Mouse (Mus musculus) hindbrain, embryonic 11.5 days (tissue): ENCODE measurements around the gene Dohh. TPM values are rescaled to one million over a fixed set of nuclear protein-coding genes. Genes with fewer than 3 reads are reported as not detected.

Experiments
- ATAC-seq: fragments of 200-750 bp; cut with Nextera tagmentation; 2 replicates; pipeline ENCODE4 v1.8.0; 2017; ENCODE audit warnings: mild to moderate bottlenecking, moderate TSS enrichment, moderate library complexity; ENCODE audit not compliant: low FRiP score
- DNase-seq: peaks from one replicate; pipeline ENCODE4 v3.0.0-alpha.2; 2015; ENCODE audit warnings: low spot score
- H3K27ac ChIP-seq: fragments of 300-500 bp; sonication (generic); 2 replicates; pipeline ENCODE4 v1.5.1; 2014; ENCODE audit warnings: mild to moderate bottlenecking, low read depth, low read length
- H3K27me3 ChIP-seq: fragments of 300-500 bp; sonication (generic); 2 replicates; pipeline ENCODE4 v1.6.1; 2014; ENCODE audit warnings: mild to moderate bottlenecking, low read length, moderate library complexity, mixed read lengths; ENCODE audit not compliant: control insufficient read depth, insufficient read depth
- H3K36me3 ChIP-seq: fragments of 300-500 bp; sonication (generic); 2 replicates; pipeline ENCODE4 v1.6.1; 2014; ENCODE audit warnings: mild to moderate bottlenecking, low read length, moderate library complexity, mixed read lengths; ENCODE audit not compliant: control insufficient read depth, insufficient read depth
- H3K4me1 ChIP-seq: fragments of 300-500 bp; sonication (generic); replicated peaks from 2 replicates; pipeline ENCODE4 v1.6.1; 2014; ENCODE audit warnings: low read length, mixed read lengths; ENCODE audit not compliant: control insufficient read depth, insufficient read depth
- H3K4me2 ChIP-seq: fragments of 300-500 bp; sonication (generic); replicated peaks from 2 replicates; pipeline ENCODE4 v1.6.1; 2014; ENCODE audit warnings: mild to moderate bottlenecking, low read depth, low read length
- H3K4me3 ChIP-seq: fragments of 300-500 bp; sonication (generic); 2 replicates; pipeline ENCODE4 v1.5.1; 2014; ENCODE audit warnings: low read depth, low read length
- H3K9ac ChIP-seq: fragments of 300-500 bp; sonication (generic); 2 replicates; pipeline ENCODE4 v1.6.1; 2014; ENCODE audit warnings: low read depth, low read length
- H3K9me3 ChIP-seq: fragments of 300-500 bp; sonication (generic); 2 replicates; pipeline ENCODE4 v1.6.1; 2016; ENCODE audit warnings: low read length; ENCODE audit not compliant: control insufficient read depth
- WGBS: fragments of 180-500 bp; shearing (Covaris S2); extraction: QIAGEN DNeasy Blood & Tissue Kit; methylation state at CpG from one replicate; pipeline ENCODE4 v1.1.7; 2014; 5-methylcytosine and 5-hydroxymethylcytosine counted together
- polyA plus RNA-seq: library from polyadenylated mRNA; unstranded; fragments of >200 nt; fragmentation: Nextera tagmentation; extraction: Ambion mirVana; gene quantifications from 2 replicates; pipeline ENCODE4 v1.2.1, GENCODE M21; 2014

Gene Dohh
- polyA plus RNA-seq, 1 experiment from 2014 or later = 44.8 TPM

DNA sequence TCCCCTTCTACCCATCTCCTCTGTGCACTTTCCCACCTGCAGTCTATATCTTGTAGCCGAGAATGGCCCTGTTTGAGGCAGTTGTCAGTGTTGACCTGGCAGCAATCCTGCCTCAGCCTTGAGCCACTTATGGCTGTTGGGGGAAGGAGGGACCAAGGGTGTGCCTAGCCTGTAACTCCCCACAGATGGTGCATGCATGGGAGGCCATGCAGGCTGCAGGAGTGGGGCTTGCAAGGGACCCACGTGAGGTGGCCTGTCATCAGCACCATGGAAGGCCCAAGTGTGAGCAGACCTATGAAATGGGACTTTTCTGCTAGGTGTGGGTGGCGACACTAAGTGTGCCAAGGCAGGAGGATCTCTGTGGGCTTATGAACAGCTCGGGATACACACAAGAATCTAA, 19.2 kb upstream of the Dohh start:
- H3K9me3 ChIP-seq = no peaks in the 10 kb centered on the region
- 0 out of 2 replicates have a peak overlapping the region, but pooled peaks have one; percentile 3 for H3K4me2 ChIP-seq
- H3K27me3 ChIP-seq = peaks cover 19% of the 10 kb centered on the region
- H3K36me3 ChIP-seq = peaks cover 22% of the 10 kb centered on the region
- DNase-seq (no peak), ATAC-seq (peak; percentile 18)
- H3K9ac ChIP-seq = no peak overlapping the region
- WGBS = 36% methylated on average over 4 of the region's 4 CpGs
- no peak overlapping the region for H3K4me3 ChIP-seq
- no peak overlapping the region for H3K27ac ChIP-seq
- H3K4me1 ChIP-seq = peaks cover 28% of the 10 kb centered on the region

DNA sequence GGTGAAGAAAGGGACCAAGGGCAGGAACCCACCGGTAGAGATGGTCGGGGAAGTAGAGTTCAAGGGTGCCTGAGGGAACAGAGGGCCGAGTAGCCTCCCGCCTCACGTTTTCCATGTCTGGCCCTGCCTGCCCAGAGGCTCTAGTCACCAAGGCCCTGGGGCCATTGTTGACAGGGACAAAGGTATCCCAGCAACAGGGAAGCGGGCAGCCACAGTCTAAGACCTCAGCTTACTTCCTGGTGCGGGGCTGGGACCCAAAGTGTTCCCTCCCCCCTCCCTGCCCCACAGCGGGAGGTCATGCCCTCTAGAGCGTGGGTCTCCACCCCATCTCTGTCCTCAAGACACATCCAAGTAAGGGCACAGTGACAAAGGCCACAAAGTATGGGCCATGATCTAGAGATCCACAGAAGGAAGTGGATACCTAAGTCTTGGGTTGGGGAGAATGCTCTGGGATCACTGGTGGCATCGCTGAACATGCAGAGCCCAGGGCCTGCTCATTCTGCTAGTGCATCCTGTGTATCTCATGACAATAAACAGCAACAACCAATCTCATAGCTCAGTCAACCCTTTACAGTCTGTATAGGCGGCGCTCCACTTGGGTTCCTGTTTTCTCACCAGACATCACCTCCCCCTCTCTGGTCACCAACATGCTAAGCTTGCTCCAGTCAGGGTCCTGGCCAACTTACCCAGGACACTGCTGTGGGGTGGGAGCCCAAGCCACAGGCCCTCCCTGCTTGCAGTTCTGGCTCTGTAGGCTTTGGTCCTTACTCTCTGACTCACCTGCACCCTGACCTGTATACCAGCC, 18.4 kb upstream of the Dohh start, which contains the start of gene 4930404N11Rik:
Gene 4930404N11Rik, minus strand, starts transcription at position 145 of the 805 bp plus-strand sequence.
- 28% methylated on average over 12 of the region's 12 CpGs for WGBS
- H3K36me3 ChIP-seq = peaks cover 28% of the 10 kb centered on the region
- ATAC-seq = peak; percentile 58
- H3K4me1 ChIP-seq = peaks cover 26% of the 10 kb centered on the region
- peaks cover 19% of the 10 kb centered on the region for H3K27me3 ChIP-seq
- no peak within 1 kb of the TSS for H3K4me3 ChIP-seq
- peak; percentile 70 for DNase-seq
- H3K27ac ChIP-seq = 0 out of 2 replicates have a peak within 1 kb of the TSS, but pooled peaks have one; percentile 7
- peak within 1 kb of the TSS; percentile 45 for H3K4me2 ChIP-seq
- no peaks in the 10 kb centered on the region for H3K9me3 ChIP-seq
- H3K9ac ChIP-seq = peak within 1 kb of the TSS; percentile 44; the same call in 1 of the 2 replicates

DNA sequence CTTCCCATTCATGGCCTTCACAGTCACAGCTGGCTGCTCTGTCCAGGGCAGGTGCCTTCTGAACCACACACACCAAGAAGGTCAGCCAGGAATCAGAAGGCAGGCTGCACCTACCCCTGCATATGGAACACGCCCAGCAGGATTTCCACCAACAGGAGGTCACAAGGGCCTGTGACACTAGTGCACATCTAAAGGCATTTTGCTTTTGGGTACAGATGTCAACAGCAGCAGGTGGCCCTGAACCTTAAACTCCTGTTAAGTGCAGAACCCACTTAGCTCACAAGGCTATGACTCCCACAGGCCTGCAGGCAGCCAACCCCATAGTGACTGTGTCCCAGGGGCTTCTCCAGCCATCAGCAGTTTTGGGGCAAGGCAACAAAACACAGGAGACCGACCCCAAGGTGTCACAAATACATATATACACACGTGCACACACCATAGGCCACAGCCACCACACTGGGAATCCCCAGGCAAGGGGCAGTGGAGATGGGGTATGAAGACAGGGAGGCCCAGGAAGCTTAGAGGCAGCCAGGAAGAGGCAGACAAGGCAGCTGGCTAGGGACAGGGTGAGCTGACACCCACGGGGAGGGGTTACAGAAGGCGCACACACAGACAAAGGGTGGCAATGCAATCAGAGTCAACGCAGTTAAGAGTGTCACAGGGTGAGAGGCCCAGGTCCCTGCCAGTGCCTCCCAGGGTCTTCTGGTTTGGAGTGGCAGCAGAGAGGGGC, 17.6 kb upstream of the Dohh start:
- no peaks in the 10 kb centered on the region for H3K9me3 ChIP-seq
- ATAC-seq = no peak
- H3K27me3 ChIP-seq = peaks cover 19% of the 10 kb centered on the region
- H3K36me3 ChIP-seq = peaks cover 31% of the 10 kb centered on the region
- no peak overlapping the region for H3K4me2 ChIP-seq
- DNase-seq = no peak
- peaks cover 25% of the 10 kb centered on the region for H3K4me1 ChIP-seq
- WGBS = 85% methylated on average over 6 of the region's 6 CpGs
- H3K4me3 ChIP-seq = no peak overlapping the region
- H3K27ac ChIP-seq = 0 out of 2 replicates have a peak overlapping the region, but pooled peaks have one; percentile 7
- no peak overlapping the region for H3K9ac ChIP-seq

DNA sequence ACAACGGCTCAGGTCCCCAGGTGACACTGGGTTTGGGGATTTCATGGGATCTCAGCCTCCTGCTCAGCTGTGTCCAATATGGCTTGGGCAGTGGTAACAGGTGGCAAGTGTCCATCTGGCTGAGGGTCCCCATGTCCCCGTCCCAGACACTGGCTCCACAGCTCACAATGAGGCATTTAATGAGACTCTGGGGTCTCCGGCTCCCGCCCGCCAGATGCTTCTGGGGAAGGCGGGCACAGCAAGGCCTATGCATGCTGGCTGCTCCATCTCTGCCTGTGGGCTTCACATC, 17.1 kb upstream of the Dohh start:
- Histone ChIP-seq H3K36me3 (peaks cover 31% of the 10 kb centered on the region), H3K4me2 (no peak overlapping the region), H3K27ac (no peak overlapping the region), H3K9ac (no peak overlapping the region), H3K27me3 (peaks cover 19% of the 10 kb centered on the region), H3K4me1 (peaks cover 25% of the 10 kb centered on the region), H3K4me3 (no peak overlapping the region), H3K9me3 (no peaks in the 10 kb centered on the region)
- DNase-seq (peak; percentile 29), ATAC-seq (no peak)
- WGBS = 74% methylated on average over 6 of the region's 6 CpGs

DNA sequence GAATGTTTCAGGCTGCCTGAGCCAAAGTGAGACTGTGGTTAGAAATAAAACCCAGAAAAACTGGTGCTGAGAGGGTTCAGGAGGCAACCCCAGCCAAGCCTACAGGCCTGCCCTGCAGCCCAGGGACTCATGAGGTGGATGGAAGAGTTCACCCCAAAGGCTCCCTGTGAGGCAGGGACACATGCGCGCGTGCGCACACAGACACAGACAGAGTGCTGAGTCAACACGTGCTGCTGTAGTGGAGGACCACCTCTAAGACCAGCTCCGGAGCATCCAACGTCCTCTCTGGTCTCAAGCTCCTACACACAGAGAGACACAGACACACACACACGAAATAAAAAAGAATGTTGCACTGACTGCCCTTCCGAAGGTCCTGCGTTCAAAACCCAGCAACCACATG, 8.9 kb upstream of the Dohh start:
- Histone ChIP-seq H3K27me3 (no peaks in the 10 kb centered on the region), H3K4me3 (no peak overlapping the region), H3K4me1 (peaks cover 13% of the 10 kb centered on the region), H3K4me2 (no peak overlapping the region), H3K36me3 (peaks cover 16% of the 10 kb centered on the region), H3K9me3 (no peaks in the 10 kb centered on the region), H3K27ac (no peak overlapping the region), H3K9ac (no peak overlapping the region)
- ATAC-seq (no peak), DNase-seq (no peak)
- 94% methylated on average over 10 of the region's 10 CpGs for WGBS

DNA sequence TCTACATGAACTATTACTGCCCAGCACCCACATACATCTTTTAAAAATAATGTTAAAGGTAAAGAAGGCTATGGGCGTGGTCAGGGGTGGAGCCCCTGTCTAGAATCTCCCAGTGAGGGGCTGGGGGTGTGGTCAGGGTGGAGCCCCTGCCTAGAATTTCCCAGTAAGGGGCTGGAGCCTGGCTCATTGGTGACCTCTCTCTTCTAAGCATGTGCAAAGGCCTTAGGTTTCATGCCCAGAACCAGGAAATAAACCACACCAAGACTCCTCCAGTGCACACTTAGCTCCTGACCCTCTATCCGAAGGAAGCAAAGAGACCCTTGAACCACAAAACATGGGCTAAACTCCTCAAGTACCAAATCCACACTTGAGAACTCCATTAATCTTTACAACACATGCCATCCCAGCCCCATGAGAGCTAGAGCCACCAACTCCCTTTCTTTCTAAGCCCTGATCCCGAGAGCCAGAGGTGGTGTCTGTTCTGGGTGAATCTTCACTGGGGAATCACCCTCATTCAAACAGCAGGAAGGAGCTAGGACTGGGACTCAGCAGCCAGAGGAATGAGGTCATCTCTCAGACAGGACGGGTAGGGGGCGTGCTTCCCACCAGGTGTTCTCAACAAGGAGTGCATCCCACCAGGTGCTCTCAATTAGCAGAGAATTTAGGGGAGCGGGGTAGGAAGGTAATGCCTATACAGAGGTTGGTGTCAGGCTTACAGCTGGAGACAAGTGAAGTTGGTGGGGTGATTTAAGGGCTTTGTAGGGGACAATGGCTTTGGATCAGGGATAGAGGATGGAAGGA, 7.5 kb upstream of the Dohh start:
- DNase-seq = no peak
- H3K4me3 ChIP-seq = peak overlapping the region; percentile 91
- H3K9me3 ChIP-seq = no peaks in the 10 kb centered on the region
- 37% methylated on average over 6 of the region's 6 CpGs for WGBS
- H3K27me3 ChIP-seq = no peaks in the 10 kb centered on the region
- 0 out of 2 replicates have a peak, but pooled peaks cover 7% of the 10 kb centered on the region for H3K36me3 ChIP-seq
- H3K27ac ChIP-seq = no peak overlapping the region
- H3K9ac ChIP-seq = peak overlapping the region; percentile 91
- peak overlapping the region; percentile 85 for H3K4me2 ChIP-seq
- H3K4me1 ChIP-seq = peaks cover 13% of the 10 kb centered on the region
- no peak for ATAC-seq

DNA sequence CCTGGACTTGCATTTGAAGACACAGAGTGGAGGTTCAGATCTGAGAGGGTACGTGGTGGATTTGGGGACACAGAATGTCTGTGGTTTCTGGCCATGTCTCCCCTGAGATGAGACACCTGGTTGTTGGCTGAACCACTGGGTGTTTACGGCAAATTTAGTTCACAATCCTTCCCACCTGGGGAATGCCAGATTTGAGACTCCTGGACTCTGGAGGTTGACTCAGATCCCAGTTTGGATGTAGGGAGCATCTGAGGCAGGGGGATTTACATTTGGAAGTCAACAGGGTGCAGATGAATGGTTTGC, 6.9 kb upstream of the Dohh start:
- H3K27me3 ChIP-seq = no peaks in the 10 kb centered on the region
- peak overlapping the region; percentile 91 for H3K9ac ChIP-seq
- DNase-seq (no peak), ATAC-seq (no peak)
- peak overlapping the region; percentile 85 for H3K4me2 ChIP-seq
- 0 out of 2 replicates have a peak, but pooled peaks cover 7% of the 10 kb centered on the region for H3K36me3 ChIP-seq
- no peak overlapping the region for H3K27ac ChIP-seq
- peak overlapping the region; percentile 91 for H3K4me3 ChIP-seq
- 73% methylated on average over 2 of the region's 2 CpGs for WGBS
- H3K9me3 ChIP-seq = no peaks in the 10 kb centered on the region
- peaks cover 13% of the 10 kb centered on the region for H3K4me1 ChIP-seq

DNA sequence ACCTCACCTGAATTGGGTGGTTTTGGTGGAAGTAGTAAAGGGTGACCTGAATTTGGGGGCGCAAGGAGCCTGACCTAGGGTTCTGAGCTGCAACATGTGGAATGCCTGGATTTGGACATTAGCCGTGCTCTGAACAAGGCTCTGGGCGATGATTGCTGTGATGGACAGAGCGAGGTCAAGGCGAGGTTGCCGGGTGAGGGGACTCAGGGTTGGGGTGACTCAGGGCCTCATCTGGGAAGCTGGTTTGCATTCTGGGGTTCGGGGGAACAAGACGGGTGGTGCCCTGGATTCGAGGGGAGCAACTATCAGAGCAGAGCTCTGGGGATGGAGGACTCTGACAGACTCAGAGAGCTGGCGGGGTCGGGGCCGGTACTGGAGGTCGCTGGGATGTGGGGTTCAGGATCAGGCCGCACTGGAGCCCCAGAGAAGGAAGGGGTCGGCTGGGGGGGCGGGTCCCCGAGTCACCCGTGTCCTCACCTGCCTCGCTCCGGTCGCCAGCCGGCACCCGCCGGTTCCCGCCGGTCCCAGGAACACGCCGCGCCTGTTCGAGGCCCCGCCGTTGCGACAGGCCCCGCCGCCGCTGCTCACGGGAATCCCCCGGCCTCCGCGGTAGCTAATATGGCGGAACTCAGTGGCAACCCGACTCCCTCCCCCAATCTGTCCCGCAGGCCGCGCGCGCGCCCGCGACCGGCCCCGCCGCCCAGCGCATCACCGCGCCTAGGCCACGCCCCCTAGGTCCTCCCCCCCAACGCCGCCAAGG, 6.3 kb upstream of the Dohh start, which contains the start of gene Fzr1:
Gene Fzr1, minus strand, starts transcription at position 724 of the 760 bp plus-strand sequence.
- no peaks in the 10 kb centered on the region for H3K9me3 ChIP-seq
- WGBS = under 1% methylated on average over 49 of the region's 59 CpGs
- H3K36me3 ChIP-seq = 0 out of 2 replicates have a peak, but pooled peaks cover 7% of the 10 kb centered on the region
- H3K4me1 ChIP-seq = peaks cover 13% of the 10 kb centered on the region
- peak; percentile 35 for DNase-seq
- peak within 1 kb of the TSS; percentile 70 for H3K27ac ChIP-seq
- peak; percentile 68 for ATAC-seq
- H3K4me2 ChIP-seq = peak within 1 kb of the TSS; percentile 85
- peak within 1 kb of the TSS; percentile 91 for H3K4me3 ChIP-seq
- H3K27me3 ChIP-seq = no peaks in the 10 kb centered on the region
- peak within 1 kb of the TSS; percentile 91 for H3K9ac ChIP-seq
